Mouse (Mus musculus): ENCODE measurements around the gene Hdac4. TPM values are rescaled to one million over a fixed set of nuclear protein-coding genes. Genes with fewer than 3 reads are reported as not detected.

Gene Hdac4
- total RNA-seq, 4 experiments from 2014 or later = 79.8 to 118 (median 98.2) TPM

GRCm38 (mm10) chr1:92030541-92030940, 165.0 kb downstream of the Hdac4 start:
- DNase-seq (ENCODE audit: low spot score in 2 of 2) = peak in 1 of 2 experiments; percentile 30

DNA sequence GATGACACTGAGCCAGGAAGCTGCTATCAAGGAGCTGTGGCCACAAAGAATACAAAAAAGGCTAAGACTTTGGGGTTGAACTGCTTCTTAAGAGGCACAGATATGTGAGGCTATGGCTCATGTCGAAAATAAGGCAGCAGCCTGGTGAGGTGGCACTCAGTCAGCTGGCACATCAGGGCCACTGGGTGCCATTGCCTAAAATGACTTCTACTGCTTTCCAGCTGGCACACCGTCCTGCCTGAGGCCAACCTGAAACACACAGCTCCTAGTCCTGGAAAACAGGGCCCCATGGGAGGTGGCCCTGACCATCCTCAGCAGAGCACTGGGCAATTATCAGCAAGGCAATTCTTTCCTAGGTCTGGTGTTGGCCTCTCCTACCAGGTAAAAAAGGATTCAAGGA, 167.3 kb downstream of the Hdac4 start:
- no peak for DNase-seq (ENCODE audit: low spot score in 2 of 2)

DNA sequence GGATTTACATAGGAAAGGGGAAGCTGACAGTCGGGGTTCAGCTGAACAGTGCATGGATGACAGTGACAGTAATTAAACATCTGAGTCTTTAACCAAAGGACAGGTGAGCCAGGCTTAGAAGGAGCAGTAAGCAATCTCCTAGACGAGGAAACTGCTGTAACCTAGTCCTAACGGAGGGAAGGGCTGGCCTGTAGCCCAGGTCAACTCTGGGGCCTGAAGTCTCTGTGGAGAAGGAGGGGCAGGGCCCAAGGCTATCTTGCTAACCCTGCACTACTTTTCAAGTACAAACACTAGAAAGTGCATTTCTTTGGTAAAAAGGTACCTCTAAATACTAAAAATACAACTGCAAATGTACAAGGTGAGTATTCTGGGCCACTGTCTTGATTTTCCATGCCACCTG, 169.1 kb downstream of the Hdac4 start:
- no peak for DNase-seq (ENCODE audit: low spot score in 2 of 2)

GRCm38 (mm10) chr1:92023906-92024305, 171.6 kb downstream of the Hdac4 start:
- DNase-seq (ENCODE audit: low spot score in 2 of 2) = no peak

- DNase-seq (ENCODE audit: low spot score in 2 of 2) = no peak
These were observed 173.5 kb downstream of the Hdac4 start for GRCm38 (mm10) chr1:92022009-92022408.

GRCm38 (mm10) chr1:92015938-92016672, 179.4 kb downstream of the Hdac4 start:
- DNase-seq (ENCODE audit: low spot score in 2 of 2) = no peak

- no peak for DNase-seq (ENCODE audit: low spot score in 2 of 2)
These were observed 180.2 kb downstream of the Hdac4 start for GRCm38 (mm10) chr1:92015252-92015651.

- DNase-seq (ENCODE audit: low spot score in 2 of 2) = no peak
These were observed 181.0 kb downstream of the Hdac4 start for GRCm38 (mm10) chr1:92014496-92014895.

GRCm38 (mm10) chr1:92006666-92007065, 188.8 kb downstream of the Hdac4 start:
- no peak for DNase-seq (ENCODE audit: low spot score in 2 of 2)

GRCm38 (mm10) chr1:92005617-92005940, 189.9 kb downstream of the Hdac4 start:
- DNase-seq (ENCODE audit: low spot score in 2 of 2) = no peak

- no peak for DNase-seq (ENCODE audit: low spot score in 2 of 2)
These were observed 190.4 kb downstream of the Hdac4 start for GRCm38 (mm10) chr1:92004906-92005616.

GRCm38 (mm10) chr1:92004122-92004521, 191.4 kb downstream of the Hdac4 start:
- no peak for DNase-seq (ENCODE audit: low spot score in 2 of 2)

GRCm38 (mm10) chr1:92000226-92000625, 195.3 kb downstream of the Hdac4 start:
- no peak for DNase-seq (ENCODE audit: low spot score in 2 of 2)

DNA sequence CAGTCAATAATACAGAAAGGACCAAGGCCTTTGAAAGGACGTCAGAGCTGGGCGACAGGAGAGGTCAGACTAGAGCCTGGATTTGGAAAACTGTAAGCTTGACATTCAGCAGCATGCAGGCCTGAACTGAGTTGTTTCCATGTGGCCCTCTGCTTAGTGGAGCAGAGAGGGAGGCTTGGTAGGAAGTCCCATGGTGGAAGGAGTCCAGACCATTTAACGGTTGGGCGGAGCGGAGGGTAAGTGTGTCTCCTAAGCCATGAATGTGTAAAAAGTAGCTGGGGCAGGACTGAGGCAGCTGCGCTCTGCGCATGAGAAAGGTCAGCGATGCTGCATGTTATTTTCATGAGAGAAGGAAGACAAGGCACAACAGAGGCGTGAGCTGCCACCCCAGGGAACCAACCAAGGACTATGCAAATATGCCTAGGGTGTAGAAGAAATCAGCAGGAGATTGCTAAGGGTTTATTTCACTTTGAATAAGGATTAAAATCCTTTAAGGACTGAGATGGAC, 201.8 kb downstream of the Hdac4 start:
- no peak for DNase-seq (ENCODE audit: low spot score in 2 of 2)

GRCm38 (mm10) chr1:91992652-91993051, 202.8 kb downstream of the Hdac4 start:
- DNase-seq (ENCODE audit: low spot score in 2 of 2) = no peak

DNA sequence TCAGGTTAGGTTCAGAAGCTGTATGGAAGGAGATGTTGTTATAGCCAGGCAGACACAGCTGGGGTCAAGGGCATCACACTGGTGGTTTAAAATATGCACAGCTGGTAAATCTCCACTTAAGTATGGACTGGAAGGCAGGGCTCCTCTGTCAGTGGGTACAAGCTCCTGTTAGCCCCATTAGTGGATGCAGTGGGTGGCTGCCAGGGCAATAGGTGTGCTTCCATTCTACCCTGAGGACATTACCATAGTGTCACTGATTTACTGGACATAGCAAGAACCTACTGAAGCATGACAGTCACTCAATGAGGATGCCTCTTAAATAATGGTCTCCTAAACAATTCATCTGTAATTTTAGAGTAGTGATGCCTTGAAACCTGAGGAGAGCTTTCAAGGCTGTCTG, 203.9 kb downstream of the Hdac4 start:
- DNase-seq (ENCODE audit: low spot score in 2 of 2) = no peak

GRCm38 (mm10) chr1:91990852-91991251, 204.6 kb downstream of the Hdac4 start:
- DNase-seq (ENCODE audit: low spot score in 2 of 2) = no peak

DNA sequence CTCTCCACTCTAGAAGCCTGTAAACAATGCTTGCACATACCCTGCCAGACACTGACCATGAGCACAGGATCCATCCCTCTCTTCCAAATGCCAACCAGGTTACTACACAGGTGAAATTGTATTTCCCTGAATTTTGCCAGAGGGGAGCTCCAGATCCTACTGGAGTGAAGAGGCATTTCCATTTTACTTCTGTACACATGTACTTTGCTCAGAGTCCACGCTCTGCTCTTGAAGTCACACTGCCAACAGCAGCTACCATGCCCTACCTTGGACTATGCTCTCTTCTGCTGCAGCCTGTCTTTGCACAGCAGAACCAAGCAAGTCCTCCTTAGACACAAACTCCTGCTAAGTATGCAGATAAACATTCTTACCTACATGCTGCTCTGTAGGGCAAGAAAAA, 206.6 kb downstream of the Hdac4 start:
- DNase-seq (ENCODE audit: low spot score in 2 of 2) = no peak

DNA sequence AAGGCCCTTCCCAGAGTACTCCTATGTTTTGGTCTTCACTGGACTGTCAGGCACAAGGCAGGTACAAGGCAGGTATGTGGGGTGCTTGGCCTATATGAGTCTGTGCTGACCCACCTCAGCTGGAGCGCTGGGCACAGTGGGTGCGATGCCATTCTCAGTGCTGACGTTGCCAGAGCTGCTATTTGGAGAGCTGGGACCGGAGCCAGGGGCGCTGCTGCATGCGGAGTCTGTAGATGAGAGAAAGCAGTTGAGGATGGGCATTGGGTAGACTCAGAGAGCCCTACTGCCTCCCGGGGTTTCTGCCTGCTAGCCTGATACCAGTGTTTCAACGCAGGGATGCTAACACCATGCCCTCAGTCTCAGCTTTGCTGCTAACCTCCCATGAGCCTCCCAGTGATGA, 208.1 kb downstream of the Hdac4 start:
- DNase-seq (ENCODE audit: low spot score in 2 of 2) = peak in 1 of 2 experiments; percentile 21

- no peak for DNase-seq (ENCODE audit: low spot score in 2 of 2)
These were observed 209.7 kb downstream of the Hdac4 start for GRCm38 (mm10) chr1:91985783-91986182.

GRCm38 (mm10) chr1:91984507-91984906, 211.0 kb downstream of the Hdac4 start:
- no peak for DNase-seq (ENCODE audit: low spot score in 2 of 2)

DNA sequence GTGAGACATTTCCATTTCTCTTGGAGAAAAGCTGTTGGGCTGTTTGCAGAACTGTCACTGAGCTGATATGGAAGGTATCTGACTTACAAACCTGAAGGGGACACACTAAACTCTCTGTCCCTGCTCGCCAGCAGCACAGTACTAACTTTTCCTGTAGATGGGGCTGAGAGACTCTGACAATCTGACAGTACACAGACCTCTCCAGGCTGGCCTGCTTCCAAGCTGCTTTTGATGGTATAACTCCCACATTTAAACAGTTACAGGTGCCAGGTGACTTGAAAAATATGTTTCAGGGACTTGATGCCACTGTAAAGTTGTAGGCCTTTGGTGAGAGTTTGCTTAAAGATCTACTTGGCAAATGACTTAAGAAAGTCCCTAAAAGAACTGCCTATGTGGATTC, 214.1 kb downstream of the Hdac4 start:
- no peak for DNase-seq (ENCODE audit: low spot score in 2 of 2)

- DNase-seq (ENCODE audit: low spot score in 2 of 2) = peak in 1 of 2 experiments; percentile 19
These were observed 217.1 kb downstream of the Hdac4 start for GRCm38 (mm10) chr1:91978443-91978842.

All from layer of hippocampus, adult 8-10 months (tissue).